Mouse (Mus musculus) retina, adult 2 months (tissue): ENCODE data around the gene Nfya.

Experiments
- DNase-seq: peaks from one replicate; pipeline ENCODE4 v3.0.0-alpha.2; 2012; ENCODE audit warnings: low read depth, low spot score

Gene Nfya

DNA sequence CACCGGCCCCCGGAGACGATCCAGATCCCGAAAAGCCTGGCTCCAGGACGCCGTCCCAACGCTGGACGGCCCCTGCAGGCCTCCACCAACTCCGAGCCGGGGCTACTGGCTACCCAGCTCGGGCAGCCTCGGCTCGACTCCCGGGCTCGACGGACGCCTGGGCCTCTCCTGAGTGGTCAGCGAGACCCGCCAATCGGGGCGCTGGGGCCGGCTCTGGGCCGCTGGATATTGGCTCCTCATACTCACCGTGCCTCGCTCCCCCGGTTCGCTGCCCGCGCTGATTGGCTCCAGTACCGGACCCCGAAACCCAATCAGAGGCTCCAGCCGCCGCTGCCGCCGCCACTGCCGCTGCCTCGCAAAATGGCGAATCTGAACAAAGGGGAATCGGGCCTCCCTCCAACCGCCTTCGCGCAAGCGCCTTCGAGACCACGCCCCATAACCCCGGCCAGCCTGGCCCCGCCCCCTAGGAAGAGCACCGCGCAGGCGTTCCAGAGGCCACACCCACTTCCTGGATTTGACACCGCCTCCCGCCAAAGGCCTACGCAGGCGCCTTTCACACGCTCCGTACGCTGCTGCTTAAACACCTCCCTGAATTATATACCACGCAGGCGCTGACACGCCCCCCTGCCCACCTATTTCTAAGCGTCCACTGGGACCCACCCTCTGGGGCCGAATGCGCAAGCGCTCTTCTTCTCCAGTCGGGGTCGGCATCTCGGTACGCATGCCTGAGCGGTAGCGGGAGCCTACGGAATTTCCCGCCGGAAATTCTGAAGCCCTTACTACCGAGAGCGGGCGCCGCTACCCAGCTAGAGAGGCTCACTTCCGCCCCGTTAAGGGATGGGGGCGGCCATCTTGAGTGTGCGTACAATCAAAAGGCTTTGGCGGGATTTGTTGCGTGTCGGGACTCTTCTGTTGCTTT, at the start of gene Nfya, which contains the start of gene Oard1:
Gene Nfya (minus strand): TSS at position 527 of the 919 bp plus-strand sequence.
Gene Oard1 (plus strand): TSS at position 635 of the 919 bp plus-strand sequence.
- peak; percentile 98 for DNase-seq

DNA sequence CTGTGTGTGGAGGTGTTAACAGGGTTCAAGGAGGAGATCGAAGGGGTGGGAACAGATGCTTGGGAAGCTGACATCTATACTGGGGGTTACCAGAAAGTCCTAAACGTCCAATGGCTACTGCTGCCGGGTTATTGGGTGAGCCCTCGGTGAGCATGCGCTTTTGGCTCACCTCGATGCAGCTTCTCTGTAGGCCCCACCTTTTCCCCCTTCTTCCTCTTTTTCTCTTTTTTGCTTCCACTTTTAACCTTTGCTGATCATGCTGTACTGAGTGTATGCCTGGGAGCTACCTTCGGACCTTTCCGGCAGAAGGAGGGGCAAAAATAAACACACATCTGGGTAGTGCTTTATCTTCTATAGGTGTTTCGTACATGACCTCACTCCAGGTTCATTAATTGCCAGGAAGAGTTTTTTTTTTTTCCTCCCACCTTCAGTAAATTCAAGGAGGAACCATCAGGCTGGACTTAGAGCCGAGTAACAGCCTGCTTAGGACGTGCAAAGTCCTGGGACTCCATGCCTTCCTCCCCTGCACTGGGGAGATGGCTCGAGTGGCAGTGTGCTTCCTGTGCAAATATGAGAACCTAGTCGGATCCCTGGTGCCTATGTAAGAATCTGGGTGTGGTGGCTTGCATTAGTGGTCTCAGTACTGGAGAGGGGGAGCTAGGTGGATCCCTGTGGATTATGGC, 48.4 kb upstream of the Nfya start:
- DNase-seq, result no peak

DNA sequence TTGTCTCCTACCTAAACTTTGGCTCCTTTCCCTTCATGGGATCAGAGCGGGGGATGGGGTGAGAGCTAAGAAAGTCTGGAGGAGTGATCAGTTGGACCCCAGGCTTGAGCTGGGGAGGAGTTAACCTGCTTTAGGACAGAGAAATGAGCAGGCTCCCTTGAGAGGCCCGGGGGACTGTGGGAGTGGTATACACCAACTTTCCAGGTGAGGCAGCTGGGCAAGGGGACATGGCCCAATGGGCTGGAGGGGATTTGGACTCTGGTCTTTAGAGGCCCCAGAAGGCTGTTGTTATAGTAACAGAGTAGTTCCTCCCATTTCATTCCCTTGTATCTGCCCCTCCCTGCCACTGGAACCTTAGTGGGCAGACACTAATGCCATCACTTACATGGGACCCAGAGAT, 46.2 kb upstream of the Nfya start:
- no peak for DNase-seq

DNA sequence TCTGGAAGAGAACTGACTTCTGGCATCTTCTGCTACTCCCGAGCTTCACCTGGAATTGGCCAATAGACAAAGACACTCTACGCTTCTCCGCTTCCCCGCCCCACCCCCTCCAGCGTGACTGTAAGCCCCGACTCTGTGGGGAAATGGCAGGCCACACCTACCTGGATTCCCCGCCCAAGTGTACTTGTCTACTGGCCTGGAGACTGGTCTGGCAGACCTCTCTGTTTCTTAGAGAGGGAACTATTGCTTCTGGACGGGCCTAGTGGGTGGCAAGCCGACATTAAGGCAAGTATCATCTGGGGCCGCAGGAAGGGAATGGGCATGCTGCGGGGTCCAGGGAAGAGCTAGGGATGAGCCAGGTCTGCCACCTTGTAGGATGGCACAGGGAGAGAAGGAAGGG, 45.0 kb upstream of the Nfya start, which contains the start of gene Unc5cl:
Gene Unc5cl (plus strand): TSS at position 214 of the 400 bp plus-strand sequence.
- no peak for DNase-seq

DNA sequence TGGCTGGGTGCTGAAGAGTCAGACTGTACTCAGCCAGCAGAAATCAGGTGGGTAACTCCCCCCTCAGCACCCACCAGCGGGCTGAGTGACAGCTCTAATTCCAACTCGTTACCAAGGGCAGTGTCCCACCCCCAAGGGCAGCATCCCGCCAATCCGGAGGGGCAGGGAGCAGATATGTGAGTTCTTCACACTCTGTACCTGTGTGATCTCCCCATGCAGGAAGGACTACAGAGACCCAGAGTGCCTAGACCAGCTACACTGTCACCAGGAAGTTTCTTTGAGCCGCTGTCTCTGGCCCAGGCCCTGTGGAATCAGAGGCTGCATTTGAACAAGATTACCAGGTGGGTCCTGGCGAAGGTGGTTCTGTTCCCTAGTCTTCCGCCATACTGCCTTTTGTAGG, 44.5 kb upstream of the Nfya start:
- DNase-seq, result no peak

- no peak for DNase-seq
Observed at GRCm38 (mm10) chr17:48453489-48453888, 43.8 kb upstream of the Nfya start.

- no peak for DNase-seq
Observed at GRCm38 (mm10) chr17:48451753-48452444, 42.2 kb upstream of the Nfya start.

- no peak for DNase-seq
Observed at GRCm38 (mm10) chr17:48451353-48451675, 41.6 kb upstream of the Nfya start, which contains the start of gene Tspo2. Tspo2 (minus strand) TSS chr17:48451522.

DNA sequence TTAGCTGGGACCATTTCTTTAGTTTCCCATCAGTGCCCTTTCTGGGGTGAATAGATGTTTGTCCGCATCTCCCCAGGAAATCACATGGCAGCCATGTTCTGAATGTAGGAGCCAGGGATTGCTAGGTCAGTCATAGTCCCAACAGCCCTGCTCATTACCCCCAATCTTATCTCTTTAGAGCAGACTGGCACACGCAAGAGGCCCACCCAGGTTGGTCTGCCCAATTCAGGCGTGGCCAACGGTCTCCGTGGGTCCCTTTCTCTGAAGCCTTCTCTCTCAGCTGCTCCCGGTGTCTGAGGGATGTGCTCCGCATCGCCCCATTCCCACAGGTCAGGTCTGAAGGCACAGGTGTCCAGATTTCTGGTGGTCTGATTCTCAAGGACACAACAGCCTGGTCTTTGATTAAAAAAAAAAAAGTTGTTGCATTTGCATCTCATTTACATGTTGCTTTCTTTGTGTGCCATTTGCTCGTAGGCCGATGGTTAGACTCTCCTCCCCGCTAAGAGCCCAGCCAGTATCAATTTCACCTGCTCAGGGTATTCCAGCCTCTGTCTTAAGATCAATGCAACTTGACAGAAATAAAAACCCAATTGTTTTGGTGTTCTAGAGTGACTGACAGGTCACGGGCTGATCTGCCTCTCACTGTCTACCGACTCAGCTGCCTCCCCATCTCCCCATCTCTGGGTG, 41.1 kb upstream of the Nfya start:
- DNase-seq, result no peak

GRCm38 (mm10) chr17:48447675-48448074, 38.0 kb upstream of the Nfya start:
- no peak for DNase-seq

DNA sequence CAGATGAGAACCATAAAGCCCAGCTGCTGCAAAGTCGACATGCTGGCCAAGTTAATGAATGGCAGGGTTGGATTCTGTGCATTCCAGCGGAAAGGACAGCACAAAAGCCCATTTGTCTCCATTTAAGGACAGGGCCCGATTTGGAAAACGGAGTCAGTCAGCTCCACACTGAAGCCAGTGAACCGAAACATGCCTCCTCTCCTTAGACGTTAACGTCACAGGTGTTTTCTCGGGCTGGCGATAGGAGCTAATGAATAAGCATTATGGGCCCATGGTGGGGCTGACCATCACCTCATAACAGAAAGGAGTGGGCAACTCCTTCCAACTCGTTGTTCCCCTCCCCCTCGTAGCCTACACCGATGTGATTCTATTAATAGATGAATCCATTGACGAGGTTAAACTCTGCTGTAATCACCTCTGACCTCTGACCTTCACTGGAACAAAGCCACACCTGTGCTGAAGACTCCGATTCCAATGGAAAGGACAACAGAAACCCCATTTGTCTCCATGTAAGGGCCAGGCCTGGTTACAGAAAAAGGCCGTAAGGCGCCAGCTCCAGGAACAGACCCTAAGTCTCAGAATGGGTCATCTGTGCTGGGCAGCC, 33.9 kb upstream of the Nfya start:
- DNase-seq, result no peak

DNA sequence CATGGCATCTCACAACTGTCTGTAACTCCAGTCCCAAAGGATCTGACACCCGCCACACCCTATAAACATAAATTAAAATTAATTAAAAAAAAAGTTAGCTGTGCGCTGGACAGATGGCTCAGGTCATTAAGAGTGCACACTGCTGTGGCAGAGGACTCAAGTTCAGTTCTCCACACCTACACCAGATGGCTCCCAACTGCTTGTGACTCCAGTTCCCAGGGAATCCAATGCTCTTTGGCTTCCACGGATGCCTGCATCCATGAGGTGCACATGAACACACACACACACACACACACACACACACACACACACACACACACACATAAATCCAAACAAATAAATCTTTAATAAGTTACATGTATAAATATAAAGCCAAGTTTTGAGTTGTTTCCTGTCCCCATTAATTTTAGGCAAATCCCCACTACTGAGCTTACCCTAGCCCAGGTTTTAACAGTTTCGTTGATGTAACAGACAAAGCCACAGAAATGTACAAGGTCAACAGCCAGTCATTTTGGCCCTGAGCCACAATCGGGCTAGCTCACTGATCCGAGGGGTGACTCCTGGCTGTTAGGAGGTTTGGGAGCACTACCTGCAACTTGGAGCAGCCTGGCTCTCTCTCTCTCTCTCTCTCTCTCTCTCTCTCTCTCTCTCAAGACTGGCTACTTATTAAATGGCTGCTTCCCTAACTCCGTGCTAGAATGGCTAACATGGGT, 33.2 kb upstream of the Nfya start:
- no peak for DNase-seq

- no peak for DNase-seq
Observed at GRCm38 (mm10) chr17:48437421-48437911, 27.8 kb upstream of the Nfya start.

DNA sequence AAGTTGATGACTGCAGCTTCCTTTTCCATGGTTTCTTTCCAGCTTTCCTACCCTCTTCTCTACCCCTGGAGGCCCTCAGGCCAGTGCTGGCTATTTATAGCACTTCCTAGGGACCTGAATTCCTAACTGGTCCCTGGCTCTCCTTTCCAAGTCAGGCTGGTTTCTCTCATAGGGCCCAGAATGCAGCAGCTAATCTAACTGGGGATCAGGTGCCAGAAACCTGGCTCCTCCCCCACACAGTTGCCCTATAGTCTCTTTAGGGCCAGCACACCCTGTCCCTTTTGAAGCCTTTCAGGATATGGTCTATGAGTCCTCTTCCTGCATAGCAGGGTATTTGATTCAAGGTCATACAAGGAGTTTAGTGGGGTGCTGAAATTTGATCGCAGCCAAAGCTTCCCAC, 26.8 kb upstream of the Nfya start:
- no peak for DNase-seq

DNA sequence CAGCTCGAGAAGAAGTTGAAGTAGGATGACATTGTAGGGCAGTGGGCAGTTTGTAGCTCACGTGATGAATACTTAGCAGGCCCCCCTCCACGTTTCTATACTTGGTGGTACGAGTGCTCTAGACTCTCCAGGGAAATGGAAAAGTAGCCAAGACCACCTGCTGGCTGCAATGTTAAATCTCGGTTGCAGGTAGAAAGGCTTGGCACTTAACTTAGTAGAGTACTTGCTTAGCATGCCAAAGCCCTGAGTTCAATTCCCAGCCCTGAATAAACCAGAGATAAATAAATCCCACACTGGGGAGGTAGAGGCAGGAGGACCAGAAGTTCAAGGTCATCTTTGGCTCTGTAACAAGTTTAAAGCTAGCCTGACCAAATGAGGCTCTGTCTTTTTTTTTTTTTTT, 24.8 kb upstream of the Nfya start:
- DNase-seq, result no peak

DNA sequence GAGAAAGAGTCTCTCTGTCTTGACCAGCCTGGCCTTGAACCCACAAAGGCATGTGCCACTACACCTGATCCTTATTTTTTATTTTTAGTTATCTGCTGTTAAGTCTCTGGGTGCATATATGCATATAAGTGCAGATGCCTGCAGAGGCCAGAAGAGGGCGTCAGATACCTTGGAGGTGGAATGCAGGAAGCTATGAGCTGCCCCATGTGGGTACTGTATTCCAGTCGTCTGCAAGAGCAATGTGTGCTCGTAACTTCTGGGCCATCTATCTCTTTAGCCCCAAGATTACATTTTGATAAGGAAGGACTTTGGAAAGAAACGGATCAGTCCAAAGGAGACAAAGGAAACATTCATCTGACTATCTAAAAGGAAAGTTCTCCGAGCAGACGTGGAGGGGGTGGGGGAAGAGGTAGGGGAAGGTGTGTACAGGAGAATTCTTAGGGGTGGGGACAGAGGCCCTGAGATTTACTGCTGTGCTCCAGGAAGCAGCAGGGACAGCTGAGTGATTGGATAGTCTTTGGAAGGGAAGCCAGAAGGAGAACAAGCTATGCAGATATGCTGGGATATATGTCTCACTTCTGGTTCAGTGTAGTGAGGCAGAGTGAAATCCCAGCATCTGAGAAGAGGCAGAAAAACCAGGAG, 24.1 kb upstream of the Nfya start:
- no peak for DNase-seq

GRCm38 (mm10) chr17:48433006-48433655, 23.4 kb upstream of the Nfya start:
- no peak for DNase-seq

GRCm38 (mm10) chr17:48432158-48432980, 22.7 kb upstream of the Nfya start, which contains the start of gene Apobec2:
Apobec2 (minus strand) TSS chr17:48432930.
- DNase-seq, result no peak
